Mouse (Mus musculus): ENCODE results near the gene Fam160b1. TPM values are rescaled to one million over a fixed set of nuclear protein-coding genes. Genes with fewer than 3 reads are reported as not detected.

Gene Fam160b1
- total and polyA plus RNA-seq, 3 experiments = 4.4 to 7.7 (median 4.8) TPM

DNA sequence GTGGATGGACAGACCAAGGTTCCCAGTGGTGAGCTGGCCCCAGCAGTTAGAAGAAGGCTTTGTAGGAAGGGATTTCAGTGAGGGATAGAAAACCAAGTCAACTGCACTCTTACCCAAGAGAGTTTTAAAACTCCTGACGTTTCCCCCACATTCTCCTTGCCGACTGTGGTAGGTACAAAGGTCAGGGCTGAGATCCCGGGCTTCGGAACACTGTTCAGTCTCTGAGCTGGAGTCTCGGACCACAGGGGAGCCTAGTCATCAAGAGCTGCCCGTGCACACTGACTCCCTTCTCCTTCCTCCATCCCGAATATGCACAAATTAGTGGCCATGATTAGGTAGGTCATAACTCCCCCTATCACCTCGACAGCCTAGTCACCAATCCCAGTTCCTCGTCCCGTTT is 47.3 kb upstream of the Fam160b1 start:
- Histone ChIP-seq H3K4me2 (ENCODE audit: insufficient read depth, low read depth, poor library complexity, severe bottlenecking) (no peak overlapping the region), H3K4me1 (ENCODE audit: control insufficient read depth in 1 of 2, insufficient read depth in 2 of 2) (peaks cover 4 to 23% of the 10 kb centered on the region in 2 experiments; a peak in 3 of 4 replicates), H3K9me3 (replicated peaks; ENCODE audit: low read length) (no peaks in the 10 kb centered on the region), H3K36me3 (replicated peaks in 1 of 2; ENCODE audit: control insufficient read depth in 1 of 2, insufficient read depth in 1 of 2, low read length in 1 of 2) (no peaks in the 10 kb centered on the region), H3K27me3 (replicated peaks) (no peaks in the 10 kb centered on the region), H3K79me2 (replicated peaks; ENCODE audit: control insufficient read depth, extremely low read depth, insufficient read depth, poor library complexity, severe bottlenecking) (no peaks in the 10 kb centered on the region), H3K9ac (ENCODE audit: insufficient read depth, low read depth) (no peak overlapping the region), H3K27ac (ENCODE audit: insufficient read depth, low read depth) (no peak overlapping the region), H3K4me3 (replicated peaks in 1 of 3; ENCODE audit: low read depth in 2 of 3, low read length in 2 of 3, poor library complexity in 1 of 3) (no peak overlapping the region)
- in situ Hi-C loops (cut with MboI; ENCODE audit: low pct_ligation_motif_present, low pct_unique_long_range_greater_than_20kb, low sequenced_read_pairs) (loop anchor here (25.0 kb wide), 1 partner anchor 401 kb away; no protein-coding TSS in a partner anchor), dilution Hi-C loops (cut with MboI; ENCODE audit: extremely low pct_ligation_motif_present, extremely low pct_unique_long_range_greater_than_20kb, low sequenced_read_pairs) (no loop called here)
- TF ChIP-seq ZKSCAN1 (IDR thresholded peaks at IDR 0.05; ENCODE audit: borderline replicate concordance, low read depth, low read length) (no peak), SIN3A (IDR thresholded peaks at IDR 0.05; ENCODE audit: low read length) (no peak), ZNF384 (IDR thresholded peaks at IDR 0.05; ENCODE audit: low read depth, low read length) (no peak), MAZ (IDR thresholded peaks at IDR 0.05; ENCODE audit: low read depth, low read length) (no peak), MAX (IDR thresholded peaks at IDR 0.05; ENCODE audit: low read length) (no peak), POLR2A (IDR thresholded peaks at IDR 0.05; ENCODE audit: low read depth, low read length) (no peak), MYC (IDR thresholded peaks at IDR 0.05; ENCODE audit: low read depth, low read length) (no peak), EP300 (IDR thresholded peaks at IDR 0.05; ENCODE audit: low read length) (no peak), CHD1 (IDR thresholded peaks at IDR 0.05; ENCODE audit: low read depth, low read length) (no peak), E2F4 (IDR thresholded peaks at IDR 0.05; ENCODE audit: insufficient replicate concordance, low read depth, low read length) (no peak), IRF4 (IDR thresholded peaks at IDR 0.05; ENCODE audit: low read depth, low read length) (no peak)
- DNase-seq (ENCODE audit: extremely low read depth) = no peak

DNA sequence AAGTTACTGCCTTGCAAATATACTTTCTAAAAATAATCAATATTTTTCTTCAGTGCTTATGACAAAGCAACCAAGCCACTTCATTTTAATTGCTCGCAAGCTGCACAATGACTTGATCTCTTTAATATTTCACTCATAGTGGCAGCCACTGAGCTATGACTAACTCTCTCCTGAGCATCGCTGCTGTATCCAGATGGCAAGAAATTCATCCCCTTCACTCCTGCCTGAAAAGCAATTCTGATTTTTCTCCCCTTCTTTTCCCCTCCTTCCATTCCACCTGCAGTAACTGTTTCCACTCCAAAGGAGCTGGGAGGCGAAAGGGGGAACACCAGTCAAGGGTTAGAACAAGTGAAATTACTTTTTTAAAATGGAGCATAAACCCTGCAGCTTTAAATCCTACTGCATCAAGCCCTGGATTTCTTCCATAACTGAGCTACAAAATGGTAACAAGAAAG is 46.6 kb upstream of the Fam160b1 start:
- TF ChIP-seq USF1 (IDR thresholded peaks at IDR 0.05; ENCODE audit: low read depth, low read length) (no peak), POLR2AphosphoS2 (IDR thresholded peaks at IDR 0.05; ENCODE audit: low read depth, low read length) (no peak), MAZ (IDR thresholded peaks at IDR 0.05; ENCODE audit: low read depth, low read length) (no peak), ZNF384 (IDR thresholded peaks at IDR 0.05; ENCODE audit: low read depth, low read length) (no peak), MXI1 (IDR thresholded peaks at IDR 0.05; ENCODE audit: low read depth, low read length) (no peak)
- Histone ChIP-seq H3K4me2 (ENCODE audit: insufficient read depth, low read depth, poor library complexity, severe bottlenecking) (peak overlapping the region; percentile 18; the same call in 1 of the 2 replicates), H3K4me1 (ENCODE audit: control insufficient read depth in 1 of 2, insufficient read depth in 2 of 2) (peaks cover 4 to 23% of the 10 kb centered on the region in 2 experiments; a peak in 3 of 4 replicates), H3K9ac (ENCODE audit: insufficient read depth, low read depth) (no peak overlapping the region), H3K9me3 (replicated peaks; ENCODE audit: low read length) (no peaks in the 10 kb centered on the region), H3K79me2 (replicated peaks; ENCODE audit: control insufficient read depth, extremely low read depth, insufficient read depth, poor library complexity, severe bottlenecking) (no peaks in the 10 kb centered on the region), H3K27me3 (replicated peaks) (no peaks in the 10 kb centered on the region), H3K4me3 (replicated peaks in 1 of 3; ENCODE audit: low read depth in 2 of 3, low read length in 2 of 3, poor library complexity in 1 of 3) (peak overlapping the region in 2 of 3 experiments; percentile 26 to 41), H3K27ac (ENCODE audit: insufficient read depth, low read depth) (no peak overlapping the region), H3K36me3 (replicated peaks in 1 of 2; ENCODE audit: control insufficient read depth in 1 of 2, insufficient read depth in 1 of 2, low read length in 1 of 2) (no peaks in the 10 kb centered on the region)
- dilution Hi-C loops (cut with MboI; ENCODE audit: extremely low pct_ligation_motif_present, extremely low pct_unique_long_range_greater_than_20kb, low sequenced_read_pairs) (no loop called here), in situ Hi-C loops (cut with MboI; ENCODE audit: low pct_ligation_motif_present, low pct_unique_long_range_greater_than_20kb, low sequenced_read_pairs) (loop anchor here (25.0 kb wide), 1 partner anchor 402 kb away; no protein-coding TSS in a partner anchor)
- DNase-seq (ENCODE audit: extremely low read depth) = no peak
